Mouse (Mus musculus): Measurements from ENCODE around the gene Pigk. TPM values are rescaled to one million over a fixed set of nuclear protein-coding genes. Genes with fewer than 3 reads are reported as not detected.

Pigk gene
- total RNA-seq, 2 experiments from 2014 or later = 23.1 to 29.8 TPM

- DNase-seq = no peak
Measured at GRCm38 (mm10) chr3:152728238-152728637, 14.3 kb downstream of the Pigk start.

GRCm38 (mm10) chr3:152733011-152733410 lies 19.1 kb downstream of the Pigk start:
- no peak for DNase-seq

GRCm38 (mm10) chr3:152733513-152733912 lies 19.6 kb downstream of the Pigk start:
- DNase-seq = no peak

GRCm38 (mm10) chr3:152734100-152734499 lies 20.2 kb downstream of the Pigk start:
- no peak for DNase-seq

GRCm38 (mm10) chr3:152735601-152736250 lies 21.8 kb downstream of the Pigk start:
- no peak for DNase-seq

GRCm38 (mm10) chr3:152744301-152744700 lies 30.4 kb downstream of the Pigk start:
- no peak for DNase-seq

- DNase-seq = no peak
Measured at GRCm38 (mm10) chr3:152745611-152746010, 31.7 kb downstream of the Pigk start.

GRCm38 (mm10) chr3:152749461-152749871 lies 35.6 kb downstream of the Pigk start:
- DNase-seq = peak; percentile 25 to 63

- DNase-seq = no peak
Measured at GRCm38 (mm10) chr3:152749881-152750280, 36.0 kb downstream of the Pigk start.

GRCm38 (mm10) chr3:152752911-152753310 lies 39.0 kb downstream of the Pigk start:
- no peak for DNase-seq

GRCm38 (mm10) chr3:152753345-152753744 lies 39.4 kb downstream of the Pigk start:
- DNase-seq = no peak

- no peak for DNase-seq
Measured at GRCm38 (mm10) chr3:152753920-152754764, 40.2 kb downstream of the Pigk start.

GRCm38 (mm10) chr3:152755515-152755914 lies 41.6 kb downstream of the Pigk start:
- DNase-seq = no peak

GRCm38 (mm10) chr3:152756896-152757295 lies 43.0 kb downstream of the Pigk start:
- DNase-seq = no peak

GRCm38 (mm10) chr3:152757464-152758393 lies 43.8 kb downstream of the Pigk start:
- no peak for DNase-seq

GRCm38 (mm10) chr3:152758500-152759032 lies 44.7 kb downstream of the Pigk start:
- DNase-seq = no peak

- DNase-seq = peak; percentile 14 to 67
Measured at GRCm38 (mm10) chr3:152761116-152761515, 47.2 kb downstream of the Pigk start.

GRCm38 (mm10) chr3:152761661-152762060 lies 47.8 kb downstream of the Pigk start:
- DNase-seq = peak; percentile 11 to 13

GRCm38 (mm10) chr3:152762302-152762701 lies 48.4 kb downstream of the Pigk start:
- DNase-seq = no peak

- peak; percentile 46 to 48 for DNase-seq
Measured at GRCm38 (mm10) chr3:152763139-152763882, 49.4 kb downstream of the Pigk start.

Measured in heart, adult 18-20 months (tissue).